Mouse (Mus musculus): ENCODE results near the gene Maged1.

DNA sequence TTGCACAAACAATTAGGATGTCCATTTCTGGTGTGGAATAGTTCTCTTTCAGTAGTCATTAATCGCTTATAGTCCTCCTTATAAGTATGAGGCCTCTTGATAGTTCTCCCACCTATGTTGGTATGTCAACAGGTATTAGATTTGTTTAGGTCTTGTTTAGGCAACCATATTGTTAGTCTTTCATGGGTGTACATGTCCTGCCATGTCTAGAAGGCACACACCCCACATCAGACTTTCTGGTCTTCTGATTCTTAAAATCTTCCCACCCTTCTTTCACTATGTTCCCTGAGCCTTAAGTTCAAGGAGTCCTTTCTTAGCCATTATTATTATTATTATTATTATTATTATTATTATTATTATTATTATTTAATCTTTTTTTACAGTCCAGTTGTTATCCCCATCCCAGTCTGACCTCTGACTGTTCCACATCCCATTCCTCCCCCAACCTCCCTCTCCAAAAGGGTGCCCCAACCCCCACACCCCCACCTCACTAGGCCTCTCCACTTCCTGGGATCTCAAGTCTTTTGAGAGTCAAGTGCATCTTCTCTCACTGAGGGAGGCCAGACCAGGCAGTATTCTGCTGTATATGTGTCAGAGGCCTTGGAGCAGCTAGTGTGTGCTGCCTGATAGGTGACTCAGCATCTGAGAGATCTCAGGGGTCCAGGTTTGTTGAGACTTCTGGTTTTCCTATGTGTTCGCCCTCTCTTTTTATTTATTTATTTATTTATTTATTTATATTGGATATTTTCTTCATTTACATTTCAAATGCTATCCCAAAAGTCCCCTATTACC, 55.7 kb downstream of the Maged1 start:
- no peak for TF ChIP-seq CTCF (conservative IDR thresholded peaks at IDR 0.05; ENCODE audit: low read length)
- TF ChIP-seq NANOG (IDR thresholded peaks at IDR 0.05; ENCODE audit: borderline replicate concordance, low read length), result no peak

Data from E14TG2a.4 (cell line).